ENCODE assay signal across 13 mouse cellular contexts in the genomic region with DNA sequence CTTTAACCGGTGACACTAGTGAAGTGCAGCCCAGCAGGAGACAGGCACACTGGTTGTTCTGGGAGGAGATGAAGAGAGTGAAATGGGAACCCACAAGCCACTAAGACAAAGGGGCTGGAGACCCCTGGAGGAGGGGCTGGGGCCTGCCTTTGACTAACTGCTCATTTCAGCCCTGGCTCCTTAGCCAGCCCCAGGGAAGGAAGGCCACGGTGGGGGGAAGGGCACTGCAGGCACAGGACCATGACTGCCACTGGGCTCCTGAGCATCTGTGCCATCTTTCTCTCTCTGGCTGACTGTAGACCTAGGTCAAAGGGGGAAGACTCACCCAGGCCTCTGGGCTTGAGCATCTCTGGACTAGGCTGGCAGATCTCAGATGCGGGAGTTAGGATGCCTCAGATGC. TPM values are rescaled to one million over a fixed set of nuclear protein-coding genes. Genes with fewer than 3 reads are reported as not detected.
DNase-seq lines count a peak whose midpoint lies in the region; ATAC-seq lines count a peak whose summit lies in the region.
"Had no signal": no experiment of that assay in that cellular context is flagged by ENCODE, and none has a peak within 500 bp of the region (broad histone marks: within the 10 kb centered on the region; RNA-seq: fewer than 3 reads in every experiment).

No protein-coding gene starts in this region.

- no peaks in the 10 kb centered on the region for H3K27me3 ChIP-seq in forebrain, embryonic 11.5 days (ENCODE audit: control insufficient read depth, insufficient read depth, low read length)
- no peaks in the 10 kb centered on the region for H3K27me3 ChIP-seq in forebrain, embryonic 16.5 days (replicated peaks; ENCODE audit: control insufficient read depth, insufficient read depth, low read length)
- no peaks in the 10 kb centered on the region for H3K27me3 ChIP-seq in embryonic facial prominence, embryonic 13.5 days
- no peaks in the 10 kb centered on the region for H3K27me3 ChIP-seq in hindbrain, embryonic 16.5 days (replicated peaks; ENCODE audit: control insufficient read depth, insufficient read depth, low read length)
- no peaks in the 10 kb centered on the region for H3K27me3 ChIP-seq in midbrain, embryonic 15.5 days (replicated peaks)
- no peaks in the 10 kb centered on the region for H3K27me3 ChIP-seq in intestine, embryonic 15.5 days (replicated peaks)

- peak; percentile 71 for DNase-seq in forebrain, embryonic 11.5 days (ENCODE audit: low spot score)
- no peak for DNase-seq in urinary bladder, postnatal 10 days (ENCODE audit: low spot score)
- no peak for DNase-seq in ovary, adult 18-20 months (ENCODE audit: low spot score)
- DNase-seq: cerebellum, adult 9-10 months; gastrocnemius, adult 2 months; lung, postnatal 14 days; thymus, postnatal 36 days had no signal

- H3K4me1 ChIP-seq in forebrain, embryonic 11.5 days (replicated peaks; ENCODE audit: control insufficient read depth, insufficient read depth, low read length), result peaks cover 66% of the 10 kb centered on the region
- peaks cover 71% of the 10 kb centered on the region for H3K4me1 ChIP-seq in forebrain, embryonic 16.5 days (replicated peaks; ENCODE audit: control insufficient read depth, insufficient read depth, low read length)
- H3K4me1 ChIP-seq in embryonic facial prominence, embryonic 13.5 days, result peaks cover 95% of the 10 kb centered on the region
- H3K4me1 ChIP-seq in hindbrain, embryonic 16.5 days (ENCODE audit: control insufficient read depth, insufficient read depth, low read depth, low read length), result peaks cover 62% of the 10 kb centered on the region
- H3K4me1 ChIP-seq in midbrain, embryonic 15.5 days, result peaks cover 80% of the 10 kb centered on the region
- H3K4me1 ChIP-seq in intestine, embryonic 15.5 days (replicated peaks), result peaks cover 23% of the 10 kb centered on the region

- H3K4me3 ChIP-seq in forebrain, embryonic 11.5 days (ENCODE audit: low read depth, low read length), result no peak overlapping the region
- H3K4me3 ChIP-seq in forebrain, embryonic 16.5 days (replicated peaks; ENCODE audit: low read length), result no peak overlapping the region
- H3K4me3 ChIP-seq in embryonic facial prominence, embryonic 13.5 days, result no peak overlapping the region
- no peak overlapping the region for H3K4me3 ChIP-seq in hindbrain, embryonic 16.5 days (ENCODE audit: low read length)
- H3K4me3 ChIP-seq in midbrain, embryonic 15.5 days, result no peak overlapping the region
- H3K4me3 ChIP-seq in intestine, embryonic 15.5 days (replicated peaks), result no peak overlapping the region
- H3K4me3 ChIP-seq: gastrocnemius, adult 2 months had no signal

- H3K27ac ChIP-seq in forebrain, embryonic 11.5 days (ENCODE audit: low read depth, low read length), result no peak overlapping the region; the same call in 1 of the 2 replicates
- no peak overlapping the region for H3K27ac ChIP-seq in forebrain, embryonic 16.5 days (ENCODE audit: low read length)
- H3K27ac ChIP-seq in embryonic facial prominence, embryonic 13.5 days, result peak overlapping the region; percentile 33; the same call in 1 of the 2 replicates
- H3K27ac ChIP-seq in hindbrain, embryonic 16.5 days (ENCODE audit: low read depth, low read length), result peak overlapping the region; percentile 46; the same call in 1 of the 2 replicates
- peak overlapping the region; percentile 6; the same call in 1 of the 2 replicates for H3K27ac ChIP-seq in midbrain, embryonic 15.5 days
- H3K27ac ChIP-seq in intestine, embryonic 15.5 days, result no peak overlapping the region

- H3K9ac ChIP-seq in forebrain, embryonic 11.5 days (ENCODE audit: low read length), result peak overlapping the region; percentile 37
- no peak overlapping the region for H3K9ac ChIP-seq in forebrain, embryonic 16.5 days (replicated peaks; ENCODE audit: low read depth, low read length)
- H3K9ac ChIP-seq in embryonic facial prominence, embryonic 13.5 days, result peak overlapping the region; percentile 32; the same call in 1 of the 2 replicates
- no peak overlapping the region; the same call in 1 of the 2 replicates for H3K9ac ChIP-seq in hindbrain, embryonic 16.5 days (ENCODE audit: low read depth, low read length)
- no peak overlapping the region for H3K9ac ChIP-seq in midbrain, embryonic 15.5 days
- no peak overlapping the region for H3K9ac ChIP-seq in intestine, embryonic 15.5 days

- 27% methylated on average over 2 of the region's 3 CpGs for WGBS in forebrain, embryonic 11.5 days
- WGBS in forebrain, embryonic 16.5 days, result 26% methylated on average over 3 of the region's 3 CpGs
- 29% methylated on average over 3 of the region's 3 CpGs for WGBS in embryonic facial prominence, embryonic 13.5 days
- WGBS in hindbrain, embryonic 16.5 days, result 42% methylated on average over 2 of the region's 3 CpGs
- 39% methylated on average over 2 of the region's 3 CpGs for WGBS in midbrain, embryonic 15.5 days
- 65% methylated on average over 2 of the region's 3 CpGs for WGBS in intestine, embryonic 15.5 days

- peaks cover 15% of the 10 kb centered on the region for H3K36me3 ChIP-seq in forebrain, embryonic 11.5 days (ENCODE audit: control insufficient read depth, insufficient read depth, low read length)
- peaks cover 8% of the 10 kb centered on the region; the same call in 1 of the 2 replicates for H3K36me3 ChIP-seq in forebrain, embryonic 16.5 days (ENCODE audit: control insufficient read depth, insufficient read depth)
- peaks cover 61% of the 10 kb centered on the region for H3K36me3 ChIP-seq in embryonic facial prominence, embryonic 13.5 days
- H3K36me3 ChIP-seq in hindbrain, embryonic 16.5 days (ENCODE audit: control insufficient read depth, insufficient read depth, low read length), result no peaks in the 10 kb centered on the region; the same call in 1 of the 2 replicates
- H3K36me3 ChIP-seq in midbrain, embryonic 15.5 days (replicated peaks), result peaks cover 7% of the 10 kb centered on the region; the same call in 1 of the 2 replicates
- peaks cover 26% of the 10 kb centered on the region; the same call in 1 of the 2 replicates for H3K36me3 ChIP-seq in intestine, embryonic 15.5 days

- H3K9me3 ChIP-seq in forebrain, embryonic 11.5 days (ENCODE audit: control insufficient read depth, low read length), result no peaks in the 10 kb centered on the region; the same call in 1 of the 2 replicates
- H3K9me3 ChIP-seq in forebrain, embryonic 16.5 days (ENCODE audit: control insufficient read depth, low read length), result no peaks in the 10 kb centered on the region
- no peaks in the 10 kb centered on the region for H3K9me3 ChIP-seq in embryonic facial prominence, embryonic 13.5 days
- H3K9me3 ChIP-seq in hindbrain, embryonic 16.5 days (ENCODE audit: control insufficient read depth, low read length), result no peaks in the 10 kb centered on the region
- no peaks in the 10 kb centered on the region for H3K9me3 ChIP-seq in midbrain, embryonic 15.5 days
- no peaks in the 10 kb centered on the region for H3K9me3 ChIP-seq in intestine, embryonic 15.5 days

- ATAC-seq in forebrain, embryonic 11.5 days (replicated peaks; ENCODE audit: low FRiP score), result no peak
- no peak for ATAC-seq in forebrain, embryonic 16.5 days
- ATAC-seq in embryonic facial prominence, embryonic 13.5 days (ENCODE audit: insufficient number of reproducible peaks, insufficient read depth, low FRiP score, low TSS enrichment, low read depth), result no peak
- no peak for ATAC-seq in hindbrain, embryonic 16.5 days
- no peak for ATAC-seq in midbrain, embryonic 15.5 days (replicated peaks)
- no peak for ATAC-seq in intestine, embryonic 15.5 days

- peak overlapping the region; percentile 24; the same call in 1 of the 2 replicates for H3K4me2 ChIP-seq in forebrain, embryonic 11.5 days (ENCODE audit: low read depth, low read length, severe bottlenecking)
- H3K4me2 ChIP-seq in forebrain, embryonic 16.5 days (ENCODE audit: low read length), result no peak overlapping the region
- H3K4me2 ChIP-seq in embryonic facial prominence, embryonic 13.5 days, result peak overlapping the region; percentile 90; the same call in 1 of the 2 replicates
- peak overlapping the region; percentile 24; the same call in 1 of the 2 replicates for H3K4me2 ChIP-seq in hindbrain, embryonic 16.5 days (ENCODE audit: low read length)
- H3K4me2 ChIP-seq in midbrain, embryonic 15.5 days, result peak overlapping the region; percentile 94
- no peak overlapping the region for H3K4me2 ChIP-seq in intestine, embryonic 15.5 days (replicated peaks)
- H3K4me2 ChIP-seq: heart, embryonic 11.5 days had no signal

RNA-seq across cellular contexts. Expression of a gene that starts 10.5 kb away (rescaled TPM):
- 20.9 and 23.9 TPM in 2 replicates for polyA plus RNA-seq in forebrain, embryonic 11.5 days (2014; fragmentation: Nextera tagmentation; extraction: Ambion mirVana)
- 5.9 and 8.4 TPM in 2 replicates for polyA plus RNA-seq in forebrain, embryonic 16.5 days (2015; fragmentation: Nextera tagmentation; extraction: Ambion mirVana)
- polyA plus RNA-seq in embryonic facial prominence, embryonic 13.5 days (2015; fragmentation: Nextera tagmentation; extraction: Ambion mirVana), result 17.4 and 25.1 TPM in 2 replicates
- 7.2 and 7.7 TPM in 2 replicates for polyA plus RNA-seq in hindbrain, embryonic 16.5 days (2015; fragmentation: Nextera tagmentation; extraction: Ambion mirVana)
- polyA plus RNA-seq in midbrain, embryonic 15.5 days (2015; fragmentation: Nextera tagmentation; extraction: Ambion mirVana), result 13.2 and 13.5 TPM in 2 replicates
- polyA plus RNA-seq in intestine, embryonic 15.5 days (2015; fragmentation: Nextera tagmentation; extraction: Ambion mirVana), result 4.7 and 5.4 TPM in 2 replicates

Comparison
In these comparisons a context has a peak if more than half of its experiments do, and no peak if none do; other contexts are left out.
1. H3K4me2 ChIP-seq: peak in forebrain, embryonic 11.5 days (single experiment), embryonic facial prominence, embryonic 13.5 days (single experiment), hindbrain, embryonic 16.5 days (single experiment) and midbrain, embryonic 15.5 days (single experiment); none in forebrain, embryonic 16.5 days (single experiment) and intestine, embryonic 15.5 days (single experiment).
2. H3K9ac ChIP-seq: peak in forebrain, embryonic 11.5 days (single experiment) and embryonic facial prominence, embryonic 13.5 days (single experiment); none in forebrain, embryonic 16.5 days (single experiment), hindbrain, embryonic 16.5 days (single experiment), midbrain, embryonic 15.5 days (single experiment) and intestine, embryonic 15.5 days (single experiment).
3. H3K27ac ChIP-seq: peak in embryonic facial prominence, embryonic 13.5 days (single experiment), hindbrain, embryonic 16.5 days (single experiment) and midbrain, embryonic 15.5 days (single experiment); none in forebrain, embryonic 11.5 days (single experiment), forebrain, embryonic 16.5 days (single experiment) and intestine, embryonic 15.5 days (single experiment).